Mouse (Mus musculus) G1E (cell line): ENCODE data around the gene Odf4. TPM values are rescaled to one million over a fixed set of nuclear protein-coding genes. Genes with fewer than 3 reads are reported as not detected.

Experiments used
- ATAC-seq: 2 replicates; pipeline ENCODE4 v1.8.0; 2016; ENCODE audit warnings: mild to moderate bottlenecking; ENCODE audit not compliant: insufficient number of reproducible peaks, poor library complexity, low FRiP score, severe bottlenecking; ENCODE audit errors: extremely low read depth
- DNase-seq: peaks from one replicate; pipeline ENCODE4 v3.0.0; 2012; ENCODE audit warnings: low spot score
- H3K27me3 ChIP-seq: 2 replicates; pipeline ENCODE4 v1.6.1; 2012; ENCODE audit warnings: mild to moderate bottlenecking, low read length, inconsistent platforms; ENCODE audit not compliant: insufficient read depth
- H3K36me3 ChIP-seq: replicated peaks from 2 replicates; pipeline ENCODE3; 2012; ENCODE audit warnings: mild to moderate bottlenecking, inconsistent platforms
- H3K4me1 ChIP-seq: 2 replicates; pipeline ENCODE4 v1.6.1; 2012; ENCODE audit warnings: low read depth, low read length, inconsistent platforms, mixed read lengths; ENCODE audit not compliant: insufficient read depth
- H3K4me3 ChIP-seq: 2 replicates; pipeline ENCODE4 v1.5.1; 2012; ENCODE audit warnings: low read depth, mild to moderate bottlenecking, inconsistent platforms, low read length, moderate library complexity, mixed read lengths
- H3K9me3 ChIP-seq: replicated peaks from 2 replicates; pipeline ENCODE4 v1.6.1; 2012; ENCODE audit warnings: inconsistent platforms
- CTCF ChIP-seq: IDR thresholded peaks from 2 replicates; pipeline ENCODE4 v1.5.1; 2012; ENCODE audit warnings: low read depth, low read length, inconsistent platforms, mixed read lengths
- GATA1 ChIP-seq: IDR thresholded peaks from 2 replicates; pipeline ENCODE4 v1.6.1; 2012; ENCODE audit warnings: borderline replicate concordance, low read length, inconsistent platforms, mixed read lengths
- GATA2 ChIP-seq: IDR thresholded peaks from 2 replicates; pipeline ENCODE4 v1.6.1; 2012; ENCODE audit warnings: low read depth, low read length, inconsistent platforms, borderline replicate concordance
- POLR2AphosphoS5 ChIP-seq: IDR thresholded peaks from 2 replicates; pipeline ENCODE4 v1.6.1; 2012; ENCODE audit warnings: low read depth, low read length, inconsistent platforms; ENCODE audit not compliant: insufficient replicate concordance
- TAL1 ChIP-seq: conservative IDR thresholded peaks from 2 replicates; pipeline ENCODE4 v1.6.1; 2012; ENCODE audit warnings: low read depth, low read length, inconsistent platforms, mixed read lengths
- polyA plus RNA-seq: library from polyadenylated mRNA; stranded (reverse); fragments of >175 nt; gene quantifications from 2 replicates; pipeline ENCODE4 v1.2.3, GENCODE M21; 2012
- total RNA-seq, 2 experiments: library from RNA; stranded (forward) in 1 of 2; stranded (reverse) in 1 of 2; fragments of 200-1000 nt in 1 of 2; fragments of >200 nt in 1 of 2; fragmentation: Nextera tagmentation in 1 of 2; gene quantifications; 2 replicates each; pipeline ENCODE4 v1.2.3; 2014 to 2017

Odf4 gene
- total and polyA plus RNA-seq, 3 experiments, result not detected

DNA sequence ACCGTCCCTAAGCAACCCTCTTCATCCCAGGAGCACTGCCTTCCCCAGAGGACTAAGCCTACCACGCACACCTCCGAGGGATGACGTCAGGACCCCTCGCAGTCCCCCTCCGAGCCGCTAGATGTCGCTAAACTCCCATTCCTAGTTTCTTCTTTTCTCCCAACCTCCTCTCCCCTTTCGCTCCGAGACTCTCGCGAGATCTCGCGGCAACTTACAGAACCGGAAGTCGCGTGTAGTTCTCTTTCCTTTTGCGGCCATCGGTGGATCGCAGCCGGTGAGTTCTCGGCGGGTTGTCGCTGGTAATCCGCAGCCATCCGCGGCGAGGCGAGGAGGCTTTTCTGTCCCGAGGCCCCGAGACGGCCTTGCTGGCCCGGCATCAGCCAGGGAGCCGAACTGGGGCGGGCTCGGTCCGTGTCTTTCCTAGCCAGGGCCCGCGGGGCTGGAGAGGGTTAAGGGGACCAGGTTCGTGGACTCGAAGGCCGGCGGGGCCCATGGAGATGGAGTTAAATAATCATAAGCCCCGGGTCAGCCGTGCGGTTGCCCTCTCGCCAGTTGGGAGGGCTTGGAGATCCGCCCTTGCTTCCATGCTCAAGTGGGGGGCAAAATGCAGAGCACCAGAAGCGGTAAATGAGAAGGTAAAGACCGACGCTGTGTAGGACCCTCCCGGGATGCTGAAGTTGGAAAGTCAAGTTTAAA, 25.4 kb downstream of the Odf4 start, which contains the start of gene Rpl26:
Gene Rpl26, plus strand, starts transcription at position 233 of the 696 bp plus-strand sequence.
- peak within 1 kb of the TSS; percentile 92 for H3K4me3 ChIP-seq
- ATAC-seq, result peak; percentile 71
- no peaks in the 10 kb centered on the region for H3K9me3 ChIP-seq
- H3K36me3 ChIP-seq, result peaks cover 43% of the 10 kb centered on the region
- H3K4me1 ChIP-seq, result peaks cover 65% of the 10 kb centered on the region
- peak; percentile 86 for DNase-seq
- TF ChIP-seq TAL1, result no peak
- TF ChIP-seq POLR2AphosphoS5, result no peak
- TF ChIP-seq CTCF, result peak; percentile 94
- TF ChIP-seq GATA2, result no peak
- no peak for TF ChIP-seq GATA1
- H3K27me3 ChIP-seq, result peaks cover 5% of the 10 kb centered on the region; the same call in 1 of the 2 replicates

DNA sequence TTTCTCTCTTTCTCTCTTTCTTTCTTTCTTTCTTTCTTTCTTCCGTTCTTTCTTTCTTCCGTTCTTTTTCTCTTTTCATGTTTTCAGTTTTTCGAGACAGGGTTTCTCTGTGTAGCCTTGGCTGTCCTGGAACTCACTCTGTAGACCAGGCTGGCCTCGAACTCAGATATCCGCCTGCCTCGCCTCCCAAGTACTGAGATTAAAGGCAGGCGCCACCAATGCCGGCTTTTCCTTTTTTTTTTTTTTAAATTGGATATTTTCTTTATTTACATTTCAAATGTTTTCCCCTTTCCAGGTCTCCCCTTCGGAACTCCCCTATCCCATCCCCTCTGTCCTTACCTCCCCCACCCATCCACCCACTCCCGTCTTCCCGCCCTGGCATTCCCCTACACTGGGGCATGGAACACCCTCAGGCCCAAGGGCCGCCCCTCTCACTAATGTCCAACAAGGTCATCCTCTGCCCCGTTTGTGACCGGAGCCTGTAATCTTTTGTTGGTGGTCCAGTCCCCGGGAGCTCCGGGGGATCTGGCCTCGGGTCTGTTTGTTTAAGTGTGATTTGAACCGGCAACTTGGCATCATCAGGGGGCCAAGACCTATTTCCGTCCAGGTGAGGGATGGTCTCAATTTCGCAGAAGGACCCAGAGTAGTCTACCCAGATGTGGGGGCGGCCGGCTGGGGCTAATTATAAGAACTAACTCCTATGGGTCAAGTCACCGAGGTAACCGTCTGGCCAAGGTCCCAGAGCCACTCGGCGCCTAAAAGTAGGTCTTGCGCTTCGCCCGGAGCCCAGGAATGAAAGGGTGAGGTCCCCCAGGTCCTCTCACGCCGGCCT, 26.1 kb downstream of the Odf4 start:
- Histone ChIP-seq H3K4me3 (peak overlapping the region; percentile 92; the same call in 1 of the 2 replicates), H3K9me3 (no peaks in the 10 kb centered on the region), H3K4me1 (peaks cover 62% of the 10 kb centered on the region), H3K27me3 (peaks cover 5% of the 10 kb centered on the region; the same call in 1 of the 2 replicates), H3K36me3 (peaks cover 35% of the 10 kb centered on the region)
- TF ChIP-seq CTCF (no peak), GATA2 (no peak), POLR2AphosphoS5 (no peak)
- DNase-seq (no peak), ATAC-seq (no peak)

DNA sequence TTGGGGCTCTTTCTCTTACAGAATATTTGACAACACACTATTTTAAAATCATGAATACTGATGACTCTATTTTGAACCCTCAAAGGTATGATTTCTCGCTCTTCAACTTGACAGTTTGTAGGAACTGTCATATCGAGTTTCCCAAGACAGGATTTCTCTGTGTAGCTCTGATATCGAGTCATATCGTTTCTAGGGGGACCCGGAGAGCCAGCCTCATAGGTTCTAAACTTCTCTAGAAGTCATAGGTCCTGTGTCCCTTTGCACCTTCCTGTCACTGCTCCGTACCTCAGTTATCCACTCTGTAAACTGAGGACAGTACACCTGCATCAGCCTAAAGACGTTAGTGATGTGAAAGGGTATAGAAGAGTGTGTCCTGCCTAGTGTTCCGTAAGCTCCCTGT, 27.1 kb downstream of the Odf4 start:
- peaks cover 56% of the 10 kb centered on the region for H3K4me1 ChIP-seq
- H3K4me3 ChIP-seq, result no peak overlapping the region
- no peak for DNase-seq
- no peaks in the 10 kb centered on the region for H3K9me3 ChIP-seq
- peaks cover 26% of the 10 kb centered on the region for H3K36me3 ChIP-seq
- TF ChIP-seq GATA2, result no peak
- TF ChIP-seq CTCF, result no peak
- no peak for TF ChIP-seq POLR2AphosphoS5
- no peak for TF ChIP-seq TAL1
- TF ChIP-seq GATA1, result no peak
- H3K27me3 ChIP-seq, result peaks cover 5% of the 10 kb centered on the region; the same call in 1 of the 2 replicates
- ATAC-seq, result no peak

DNA sequence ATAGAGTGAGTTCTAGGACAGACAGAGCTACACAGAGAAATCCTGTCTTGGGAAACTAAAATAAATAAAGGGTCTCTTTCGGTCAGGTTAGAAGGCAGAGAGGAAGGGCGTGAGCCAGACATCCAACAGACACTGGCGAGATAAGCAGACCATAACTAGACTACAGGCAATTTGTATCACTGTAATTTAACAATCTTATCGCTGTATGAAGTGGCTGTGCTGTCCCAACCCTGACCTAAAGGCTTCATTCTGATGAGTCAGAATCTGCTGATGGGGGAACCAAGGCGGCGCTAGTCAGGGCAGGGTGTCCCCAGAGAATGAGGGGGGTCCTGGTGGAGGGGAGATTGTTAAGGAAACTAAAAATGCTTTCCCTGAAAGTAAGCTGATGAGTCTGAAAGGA, 28.1 kb downstream of the Odf4 start:
- Histone ChIP-seq H3K27me3 (peaks cover 5% of the 10 kb centered on the region; the same call in 1 of the 2 replicates), H3K4me1 (peaks cover 46% of the 10 kb centered on the region), H3K36me3 (peaks cover 15% of the 10 kb centered on the region), H3K9me3 (no peaks in the 10 kb centered on the region), H3K4me3 (no peak overlapping the region; the same call in 1 of the 2 replicates)
- TF ChIP-seq POLR2AphosphoS5 (no peak), GATA2 (no peak), TAL1 (no peak), CTCF (no peak), GATA1 (no peak)
- DNase-seq (no peak), ATAC-seq (0 out of 2 replicates have a peak, but pooled peaks have one; percentile 23)

DNA sequence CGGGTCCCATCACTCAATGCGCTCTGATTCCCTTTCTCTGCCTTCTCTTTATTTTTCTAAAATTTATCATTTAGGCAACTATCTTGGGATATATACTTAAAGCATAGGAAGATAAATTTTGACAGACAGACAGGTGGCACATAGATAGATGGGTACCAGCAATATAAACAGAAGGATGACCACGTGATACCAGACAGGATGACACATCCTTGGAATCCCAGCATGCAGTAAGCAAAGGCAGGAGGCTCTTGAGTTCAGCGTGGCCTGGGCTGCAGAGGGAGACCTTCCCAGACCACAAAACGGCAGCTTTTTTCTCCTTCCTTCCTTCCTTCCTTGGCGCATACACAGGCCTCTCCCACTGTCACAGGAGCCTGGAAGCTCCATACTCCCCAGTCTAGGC, 29.0 kb downstream of the Odf4 start:
- H3K4me1 ChIP-seq, result peaks cover 36% of the 10 kb centered on the region
- H3K4me3 ChIP-seq, result no peak overlapping the region
- no peak for DNase-seq
- H3K9me3 ChIP-seq, result no peaks in the 10 kb centered on the region
- peaks cover 6% of the 10 kb centered on the region for H3K36me3 ChIP-seq
- peaks cover 12% of the 10 kb centered on the region; the same call in 1 of the 2 replicates for H3K27me3 ChIP-seq
- no peak for ATAC-seq
- TF ChIP-seq GATA1, result no peak
- no peak for TF ChIP-seq GATA2
- no peak for TF ChIP-seq TAL1
- no peak for TF ChIP-seq CTCF
- TF ChIP-seq POLR2AphosphoS5, result no peak

DNA sequence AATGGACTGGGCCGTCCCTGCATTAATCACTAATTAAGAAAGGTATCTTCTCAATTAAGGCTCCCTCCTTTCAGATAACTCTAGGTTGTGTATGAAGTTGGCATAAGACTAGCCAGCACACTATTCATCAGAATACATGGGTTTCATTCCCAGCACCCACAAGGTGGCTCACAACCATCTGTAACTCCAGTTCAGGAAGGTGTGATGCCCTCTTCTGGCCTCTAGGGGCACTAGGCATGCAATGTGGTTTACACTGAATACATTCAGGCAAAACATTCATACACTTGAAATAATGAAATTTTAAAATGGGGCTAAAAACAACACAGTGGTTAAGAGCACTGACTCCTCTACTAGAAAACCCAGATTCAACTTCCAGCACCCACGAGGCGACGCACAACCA, 29.8 kb downstream of the Odf4 start:
- H3K9me3 ChIP-seq, result no peaks in the 10 kb centered on the region
- 0 out of 2 replicates have a peak, but pooled peaks have one; percentile 22 for ATAC-seq
- H3K36me3 ChIP-seq, result no peaks in the 10 kb centered on the region
- peaks cover 37% of the 10 kb centered on the region for H3K4me1 ChIP-seq
- TF ChIP-seq TAL1, result no peak
- no peak for TF ChIP-seq GATA2
- no peak for TF ChIP-seq GATA1
- TF ChIP-seq CTCF, result peak; percentile 85
- no peak for DNase-seq
- no peak overlapping the region for H3K4me3 ChIP-seq
- peaks cover 17% of the 10 kb centered on the region; the same call in 1 of the 2 replicates for H3K27me3 ChIP-seq
